Mouse (Mus musculus) kidney, postnatal 0 days (tissue): Measurements from ENCODE around the gene Epb41l5. TPM values are rescaled to one million over a fixed set of nuclear protein-coding genes. Genes with fewer than 3 reads are reported as not detected.
A peak's percentile ranks its signal among the peaks of the same experiment; 100 is the strongest.

Experiments used
- ATAC-seq: fragments of 200-750 bp; cut with Nextera tagmentation; replicated peaks from 2 replicates; pipeline ENCODE4 v1.8.0; 2017; ENCODE audit warnings: low read depth, moderate number of reproducible peaks, moderate TSS enrichment, moderate library complexity; ENCODE audit not compliant: low FRiP score
- DNase-seq: peaks from one replicate; pipeline ENCODE4 v3.0.0-alpha.2; 2016; ENCODE audit warnings: low spot score
- H3K27ac ChIP-seq: fragments of 300-500 bp; sonication (generic); 2 replicates; pipeline ENCODE4 v1.5.1; 2014; ENCODE audit warnings: mild to moderate bottlenecking
- H3K27me3 ChIP-seq: fragments of 300-500 bp; sonication (generic); 2 replicates; pipeline ENCODE4 v1.6.1; 2014; ENCODE audit warnings: low read length, mixed read lengths; ENCODE audit not compliant: insufficient read depth
- H3K36me3 ChIP-seq: fragments of 300-500 bp; sonication (generic); 2 replicates; pipeline ENCODE4 v1.6.1; 2014; ENCODE audit warnings: low read length, mixed read lengths; ENCODE audit not compliant: insufficient read depth
- H3K4me1 ChIP-seq: fragments of 300-500 bp; sonication (generic); replicated peaks from 2 replicates; pipeline ENCODE4 v1.6.1; 2014; ENCODE audit warnings: antibody characterized with exemption, low read length, mixed read lengths; ENCODE audit not compliant: insufficient read depth
- H3K4me2 ChIP-seq: fragments of 300-500 bp; sonication (generic); 2 replicates; pipeline ENCODE4 v1.6.1; 2014; ENCODE audit warnings: mild to moderate bottlenecking, low read length, moderate library complexity, mixed read lengths
- H3K4me3 ChIP-seq: fragments of 300-500 bp; sonication (generic); replicated peaks from 2 replicates; pipeline ENCODE4 v1.5.1; 2014; ENCODE audit warnings: low read depth, low read length
- H3K9ac ChIP-seq: fragments of 300-500 bp; sonication (generic); 2 replicates; pipeline ENCODE4 v1.6.1; 2014; ENCODE audit warnings: low read depth, low read length
- H3K9me3 ChIP-seq: fragments of 300-500 bp; sonication (generic); replicated peaks from 2 replicates; pipeline ENCODE4 v1.6.1; 2016; ENCODE audit warnings: low read length, inconsistent platforms, mixed read lengths
- CTCF ChIP-seq: IDR thresholded peaks from 2 replicates; pipeline ENCODE4 v1.5.1; 2016; ENCODE audit warnings: antibody characterized with exemption, low read depth, mild to moderate bottlenecking, moderate library complexity
- WGBS: fragments of 180-500 bp; shearing (Covaris S2); extraction: QIAGEN DNeasy Blood & Tissue Kit; methylation state at CpG from one replicate; pipeline ENCODE4 v1.1.7; 2014; 5-methylcytosine and 5-hydroxymethylcytosine counted together
- polyA plus RNA-seq: library from polyadenylated mRNA; unstranded; fragments of >200 nt; fragmentation: Nextera tagmentation; extraction: Ambion mirVana; gene quantifications from 2 replicates; pipeline ENCODE4 v1.2.1, GENCODE M21; 2015

Gene Epb41l5
- polyA plus RNA-seq, 1 experiment from 2014 or later = 50.9 TPM

GRCm38 (mm10) chr1:119522726-119523125, 126.1 kb downstream of the Epb41l5 start:
- DNase-seq = peak; percentile 31
- peak; percentile 52 for ATAC-seq
- H3K36me3 ChIP-seq = no peaks in the 10 kb centered on the region
- H3K27me3 ChIP-seq = no peaks in the 10 kb centered on the region
- H3K9ac ChIP-seq = no peak overlapping the region
- TF ChIP-seq CTCF = no peak
- no peak overlapping the region for H3K4me2 ChIP-seq
- H3K4me3 ChIP-seq = no peak overlapping the region
- H3K4me1 ChIP-seq = peaks cover 16% of the 10 kb centered on the region
- no peaks in the 10 kb centered on the region for H3K9me3 ChIP-seq
- no peak overlapping the region for H3K27ac ChIP-seq
- 69% methylated on average over 4 of the region's 4 CpGs for WGBS

GRCm38 (mm10) chr1:119521681-119522080, 127.1 kb downstream of the Epb41l5 start:
- H3K4me3 ChIP-seq = no peak overlapping the region
- TF ChIP-seq CTCF = no peak
- no peaks in the 10 kb centered on the region for H3K36me3 ChIP-seq
- peaks cover 16% of the 10 kb centered on the region for H3K4me1 ChIP-seq
- H3K9me3 ChIP-seq = no peaks in the 10 kb centered on the region
- H3K27me3 ChIP-seq = no peaks in the 10 kb centered on the region
- ATAC-seq = no peak
- no peak overlapping the region for H3K4me2 ChIP-seq
- 74% methylated on average over 7 of the region's 7 CpGs for WGBS
- no peak overlapping the region for H3K27ac ChIP-seq
- H3K9ac ChIP-seq = no peak overlapping the region
- no peak for DNase-seq

- no peaks in the 10 kb centered on the region for H3K27me3 ChIP-seq
- H3K4me1 ChIP-seq = peaks cover 10% of the 10 kb centered on the region
- WGBS = 35% methylated on average over 2 of the region's 2 CpGs
- no peak for TF ChIP-seq CTCF
- no peak overlapping the region for H3K4me3 ChIP-seq
- H3K4me2 ChIP-seq = no peak overlapping the region
- DNase-seq (no peak), ATAC-seq (no peak)
- no peak overlapping the region for H3K27ac ChIP-seq
- no peaks in the 10 kb centered on the region for H3K9me3 ChIP-seq
- no peaks in the 10 kb centered on the region for H3K36me3 ChIP-seq
- no peak overlapping the region for H3K9ac ChIP-seq
Observed at GRCm38 (mm10) chr1:119521029-119521428, 127.8 kb downstream of the Epb41l5 start.

- 81% methylated on average over 6 of the region's 6 CpGs for WGBS
- DNase-seq (no peak), ATAC-seq (no peak)
- Histone ChIP-seq H3K4me3 (no peak overlapping the region), H3K9ac (no peak overlapping the region), H3K27ac (no peak overlapping the region), H3K4me1 (no peaks in the 10 kb centered on the region; the same call in 1 of the 2 replicates), H3K27me3 (no peaks in the 10 kb centered on the region), H3K36me3 (no peaks in the 10 kb centered on the region), H3K9me3 (no peaks in the 10 kb centered on the region), H3K4me2 (no peak overlapping the region)
- TF ChIP-seq CTCF = no peak
Observed at GRCm38 (mm10) chr1:119519286-119519685, 129.5 kb downstream of the Epb41l5 start.

GRCm38 (mm10) chr1:119518786-119519185, 130.0 kb downstream of the Epb41l5 start:
- Histone ChIP-seq H3K4me1 (no peaks in the 10 kb centered on the region), H3K27me3 (no peaks in the 10 kb centered on the region), H3K9ac (no peak overlapping the region), H3K36me3 (no peaks in the 10 kb centered on the region), H3K4me3 (no peak overlapping the region), H3K9me3 (no peaks in the 10 kb centered on the region), H3K27ac (no peak overlapping the region), H3K4me2 (no peak overlapping the region)
- DNase-seq (no peak), ATAC-seq (no peak)
- no peak for TF ChIP-seq CTCF

GRCm38 (mm10) chr1:119518060-119518459, 130.7 kb downstream of the Epb41l5 start:
- Histone ChIP-seq H3K36me3 (no peaks in the 10 kb centered on the region), H3K9ac (no peak overlapping the region), H3K4me2 (no peak overlapping the region), H3K4me1 (no peaks in the 10 kb centered on the region), H3K27me3 (no peaks in the 10 kb centered on the region), H3K27ac (no peak overlapping the region), H3K4me3 (no peak overlapping the region), H3K9me3 (no peaks in the 10 kb centered on the region)
- DNase-seq = no peak
- ATAC-seq = no peak
- no peak for TF ChIP-seq CTCF
- WGBS = 72% methylated on average over 7 of the region's 7 CpGs

GRCm38 (mm10) chr1:119510857-119511256, 137.9 kb downstream of the Epb41l5 start:
- Histone ChIP-seq H3K4me3 (no peak overlapping the region), H3K9ac (no peak overlapping the region), H3K27ac (peak overlapping the region; percentile 39; the same call in 1 of the 2 replicates), H3K4me1 (no peaks in the 10 kb centered on the region), H3K4me2 (no peak overlapping the region), H3K27me3 (no peaks in the 10 kb centered on the region), H3K36me3 (no peaks in the 10 kb centered on the region), H3K9me3 (no peaks in the 10 kb centered on the region)
- TF ChIP-seq CTCF = no peak
- WGBS = 62% methylated on average over 8 of the region's 8 CpGs
- DNase-seq = peak; percentile 56
- 0 out of 2 replicates have a peak, but pooled peaks have one; percentile 19 for ATAC-seq
